Mouse (Mus musculus) stomach, postnatal 0 days (tissue): ENCODE results near the gene Opalin.

Experiments used
- CTCF ChIP-seq: IDR thresholded peaks from 2 replicates; pipeline ENCODE4 v1.5.1; 2016; ENCODE audit warnings: antibody characterized with exemption, low read depth, mild to moderate bottlenecking, moderate library complexity
- EP300 ChIP-seq: optimal IDR thresholded peaks from 2 replicates; pipeline ENCODE3; 2016; ENCODE audit warnings: antibody characterized with exemption

GRCm38 (mm10) chr19:41022244-41022643 lies 54.7 kb downstream of the Opalin start:
- TF ChIP-seq CTCF (no peak), EP300 (no peak)
